In the genomic region with DNA sequence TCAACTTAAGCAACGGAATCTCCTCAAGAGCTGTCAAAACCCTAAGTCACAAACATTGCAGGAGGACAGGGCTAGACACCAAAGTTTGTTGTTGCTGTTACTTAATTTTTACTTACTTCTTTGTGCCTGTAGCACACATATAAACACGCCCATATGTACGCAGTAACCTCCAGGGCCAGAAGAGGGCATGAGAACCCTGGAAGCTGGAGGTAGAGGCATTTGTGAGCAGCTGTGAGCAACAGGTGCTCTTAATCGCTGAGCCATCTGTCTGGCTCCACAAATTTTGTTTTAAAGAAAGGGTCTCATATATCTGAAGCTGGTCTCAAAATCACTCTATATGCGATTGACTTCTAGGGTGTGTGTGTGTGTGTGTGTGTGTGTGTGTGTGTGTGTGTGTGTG, we compare ENCODE assay signal across 9 mouse cellular contexts. TPM values are rescaled to one million over a fixed set of nuclear protein-coding genes. Genes with fewer than 3 reads are reported as not detected.
DNase-seq lines count a peak whose midpoint lies in the region; TF ChIP-seq lines count a peak whose summit lies in the region.
"Had no signal": no experiment of that assay in that cellular context is flagged by ENCODE, and none has a peak within 500 bp of the region (broad histone marks: within the 10 kb centered on the region; RNA-seq: fewer than 3 reads in every experiment).

No protein-coding gene starts in this region.

- no peak overlapping the region for H3K27ac ChIP-seq in cortical plate, adult 2 months (ENCODE audit: insufficient read depth, low read length)

- no peak overlapping the region for H3K4me3 ChIP-seq in cortical plate, adult 2 months (ENCODE audit: insufficient read depth, low read length)
- H3K4me3 ChIP-seq: erythroblast, embryonic 14.5 days had no signal

- no peaks in the 10 kb centered on the region for H3K4me1 ChIP-seq in cortical plate, adult 2 months (ENCODE audit: control insufficient read depth, insufficient read depth, low read length)

- DNase-seq in kidney, adult 18-20 months: peak; percentile 37
- DNase-seq in kidney, adult 11 months: no peak
- DNase-seq in ES-CJ7 (ENCODE audit: low read depth, low spot score): peak; percentile 81
- DNase-seq in kidney, postnatal 36 days: peak; percentile 41 to 61
- DNase-seq in retina, postnatal 7 days (ENCODE audit: low read depth, low spot score): peak; percentile 38
- DNase-seq in frontal cortex, postnatal 10 days (ENCODE audit: low spot score in 2 of 2): no peak
- no peak for DNase-seq in right cerebral cortex, postnatal 36 days (ENCODE audit: low spot score in 2 of 2)

- TF ChIP-seq CTCF in cortical plate, adult 2 months (IDR thresholded peaks at IDR 0.05; ENCODE audit: extremely low read depth, insufficient read depth, low read length): peak; percentile 39

- no peak for TF ChIP-seq POLR2A in cortical plate, adult 2 months (IDR thresholded peaks at IDR 0.05; ENCODE audit: extremely low read depth, insufficient read depth, low read length)

RNA-seq across cellular contexts. Expression of a gene that starts 3.2 kb away (rescaled TPM):
- 0.89 and 1.5 TPM in 2 replicates for polyA plus RNA-seq in cortical plate, adult 2 months (2012; rRNA removed)

RNA-seq across cellular contexts. Expression of a gene that starts 6.4 kb away (rescaled TPM):
- polyA plus RNA-seq in cortical plate, adult 2 months (2012; rRNA removed): 0.21 and 0.30 TPM in 2 replicates
- polyA plus RNA-seq: erythroblast, embryonic 14.5 days had no signal

RNA-seq across cellular contexts. Expression of a gene that starts 28.6 kb away (rescaled TPM):
- polyA plus RNA-seq in cortical plate, adult 2 months (2012; rRNA removed): 52.5 and 55.0 TPM in 2 replicates

RNA-seq across cellular contexts. Expression of a gene that starts 35.9 kb away (rescaled TPM):
- polyA plus RNA-seq in cortical plate, adult 2 months (2012; rRNA removed): 235 and 262 TPM in 2 replicates

RNA-seq across cellular contexts. Expression of a gene that starts 50.9 kb away (rescaled TPM):
- 67.6 and 73.7 TPM in 2 replicates for polyA plus RNA-seq in cortical plate, adult 2 months (2012; rRNA removed)

Comparison
In these comparisons a context has a peak if more than half of its experiments do, and no peak if none do; other contexts are left out.
1. DNase-seq: peak in kidney, adult 18-20 months (single experiment), ES-CJ7 (single experiment), kidney, postnatal 36 days (2 of 2) and retina, postnatal 7 days (single experiment); none in kidney, adult 11 months (single experiment), frontal cortex, postnatal 10 days (0 of 2) and right cerebral cortex, postnatal 36 days (0 of 2).